Mouse (Mus musculus) hindbrain, embryonic 12.5 days (tissue): ENCODE measurements around the gene Zfp536. TPM values are rescaled to one million over a fixed set of nuclear protein-coding genes. Genes with fewer than 3 reads are reported as not detected.
A peak's percentile ranks its signal among the peaks of the same experiment; 100 is the strongest.

Experiments
- ATAC-seq: fragments of 200-750 bp; cut with Nextera tagmentation; 2 replicates; pipeline ENCODE4 v1.8.0; 2017; ENCODE audit warnings: moderate TSS enrichment; ENCODE audit not compliant: low FRiP score
- H3K27ac ChIP-seq: fragments of 300-500 bp; sonication (generic); 2 replicates; pipeline ENCODE4 v1.5.1; 2016; ENCODE audit warnings: mild to moderate bottlenecking
- H3K27me3 ChIP-seq: fragments of 300-500 bp; sonication (generic); 2 replicates; pipeline ENCODE4 v1.6.1; 2016; ENCODE audit warnings: mild to moderate bottlenecking
- H3K36me3 ChIP-seq: fragments of 300-500 bp; sonication (generic); 2 replicates; pipeline ENCODE4 v1.6.1; 2016; ENCODE audit warnings: mild to moderate bottlenecking
- H3K4me1 ChIP-seq: fragments of 300-500 bp; sonication (generic); 2 replicates; pipeline ENCODE4 v1.6.1; 2016
- H3K4me2 ChIP-seq: fragments of 300-500 bp; sonication (generic); replicated peaks from 2 replicates; pipeline ENCODE4 v1.6.1; 2016; ENCODE audit warnings: mild to moderate bottlenecking
- H3K4me3 ChIP-seq: fragments of 300-500 bp; sonication (generic); 2 replicates; pipeline ENCODE4 v1.5.1; 2016; ENCODE audit warnings: mild to moderate bottlenecking
- H3K9ac ChIP-seq: fragments of 300-500 bp; sonication (generic); 2 replicates; pipeline ENCODE4 v1.6.1; 2016; ENCODE audit warnings: mild to moderate bottlenecking, moderate library complexity
- H3K9me3 ChIP-seq: fragments of 300-500 bp; sonication (generic); replicated peaks from 2 replicates; pipeline ENCODE4 v1.6.1; 2016; ENCODE audit warnings: mild to moderate bottlenecking
- WGBS: fragments of 180-500 bp; shearing (Covaris S2); methylation state at CpG from one replicate; pipeline ENCODE4 v1.1.7; 2016; 5-methylcytosine and 5-hydroxymethylcytosine counted together
- polyA plus RNA-seq: library from polyadenylated mRNA; unstranded; fragments of >200 nt; fragmentation: Nextera tagmentation; extraction: Ambion mirVana; gene quantifications from 2 replicates; pipeline ENCODE4 v1.2.1, GENCODE M21; 2016

Zfp536 gene
- polyA plus RNA-seq, 1 experiment from 2014 or later: 49.1 TPM

DNA sequence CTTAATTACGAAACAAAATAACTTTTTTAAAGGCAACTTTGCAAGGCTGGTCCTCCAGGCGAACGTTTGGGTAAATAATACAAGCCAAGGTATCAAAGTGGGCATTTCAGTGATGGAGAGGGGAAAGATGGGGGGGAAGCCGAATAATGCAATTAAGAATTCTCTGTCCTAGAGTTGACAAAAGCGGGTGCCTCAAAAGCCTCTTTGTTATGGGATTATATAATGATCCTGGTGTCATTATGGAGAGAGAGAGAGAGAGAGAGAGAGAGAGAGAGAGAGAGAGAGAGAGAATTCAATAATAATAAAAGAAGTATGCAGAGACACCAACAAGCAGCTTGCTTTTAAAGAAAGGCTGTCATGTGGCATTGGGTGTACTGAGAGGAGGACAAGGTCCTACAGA, 465 bp upstream of the Zfp536 start:
- H3K4me3 ChIP-seq: peak overlapping the region; percentile 67
- ATAC-seq: no peak
- H3K27me3 ChIP-seq: peaks cover 9% of the 10 kb centered on the region; the same call in 1 of the 2 replicates
- peak overlapping the region; percentile 83; the same call in 1 of the 2 replicates for H3K9ac ChIP-seq
- H3K9me3 ChIP-seq: no peaks in the 10 kb centered on the region
- no peaks in the 10 kb centered on the region for H3K36me3 ChIP-seq
- 8% methylated on average over 5 of the region's 5 CpGs for WGBS
- no peak overlapping the region for H3K27ac ChIP-seq
- peaks cover 9% of the 10 kb centered on the region; the same call in 1 of the 2 replicates for H3K4me1 ChIP-seq
- peak overlapping the region; percentile 78 for H3K4me2 ChIP-seq

DNA sequence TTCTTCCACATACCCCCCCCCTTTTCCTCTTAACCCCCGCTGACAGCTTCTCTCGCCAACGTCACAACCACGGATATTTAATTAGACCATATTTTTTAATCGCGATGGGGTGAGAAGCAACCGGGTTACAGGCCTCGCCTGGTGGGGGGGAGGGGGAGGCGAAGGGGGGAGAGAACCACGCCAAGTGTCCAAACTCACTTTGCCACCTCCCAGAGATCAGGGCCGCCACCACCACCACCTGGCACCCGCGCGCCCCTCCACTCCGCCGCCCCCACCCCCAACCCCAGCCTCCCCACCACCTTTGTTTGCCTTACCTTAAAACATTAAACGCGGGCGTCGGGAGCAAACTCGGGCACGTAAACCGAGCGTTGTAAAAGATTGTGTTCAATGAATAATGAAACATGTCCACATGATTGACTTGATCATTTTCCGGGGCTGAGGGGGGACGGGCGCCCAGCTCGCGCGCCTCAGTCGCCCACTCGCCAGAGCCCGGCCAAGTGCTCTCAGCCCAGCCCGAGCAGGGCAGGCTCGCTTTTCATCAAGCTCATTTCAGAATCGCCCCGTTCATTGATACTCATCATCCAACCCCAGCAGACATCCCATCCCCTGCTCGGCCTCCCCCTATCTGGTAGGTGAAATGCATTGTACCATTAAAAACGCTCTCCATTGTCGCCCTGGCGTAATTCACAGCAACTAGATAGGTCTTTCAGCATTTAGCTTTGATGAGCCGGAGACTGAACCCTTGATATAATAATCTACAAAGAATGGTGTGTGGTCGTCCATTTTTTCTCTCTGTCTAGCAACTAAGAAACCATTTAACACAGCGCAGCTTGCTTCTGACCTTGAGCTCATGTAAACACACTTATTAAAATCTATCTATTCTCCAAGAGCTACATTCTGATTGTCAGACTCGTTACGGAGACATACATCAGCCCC, 797 bp downstream of the Zfp536 start:
- peak; percentile 49 for ATAC-seq
- WGBS: under 1% methylated on average over 46 of the region's 46 CpGs

GRCm38 (mm10) chr7:37771491-37772375, 1.7 kb downstream of the Zfp536 start:
- peak overlapping the region; percentile 78 for H3K4me2 ChIP-seq
- peak overlapping the region; percentile 83 for H3K9ac ChIP-seq
- WGBS: under 1% methylated on average over 54 of the region's 75 CpGs
- peak overlapping the region; percentile 67 for H3K4me3 ChIP-seq
- ATAC-seq: peak; percentile 36
- H3K27ac ChIP-seq: peak overlapping the region; percentile 93
- H3K4me1 ChIP-seq: peaks cover 26% of the 10 kb centered on the region
- H3K9me3 ChIP-seq: no peaks in the 10 kb centered on the region
- peaks cover 9% of the 10 kb centered on the region; the same call in 1 of the 2 replicates for H3K27me3 ChIP-seq
- H3K36me3 ChIP-seq: no peaks in the 10 kb centered on the region

More for the DNA sequence above, 797 bp downstream of the Zfp536 start:
- no peaks in the 10 kb centered on the region for H3K9me3 ChIP-seq
- H3K9ac ChIP-seq: peak overlapping the region; percentile 83
- H3K4me3 ChIP-seq: peak overlapping the region; percentile 67
- peaks cover 9% of the 10 kb centered on the region; the same call in 1 of the 2 replicates for H3K27me3 ChIP-seq
- H3K4me2 ChIP-seq: peak overlapping the region; percentile 78
- H3K4me1 ChIP-seq: peaks cover 19% of the 10 kb centered on the region
- no peaks in the 10 kb centered on the region for H3K36me3 ChIP-seq
- H3K27ac ChIP-seq: peak overlapping the region; percentile 93

DNA sequence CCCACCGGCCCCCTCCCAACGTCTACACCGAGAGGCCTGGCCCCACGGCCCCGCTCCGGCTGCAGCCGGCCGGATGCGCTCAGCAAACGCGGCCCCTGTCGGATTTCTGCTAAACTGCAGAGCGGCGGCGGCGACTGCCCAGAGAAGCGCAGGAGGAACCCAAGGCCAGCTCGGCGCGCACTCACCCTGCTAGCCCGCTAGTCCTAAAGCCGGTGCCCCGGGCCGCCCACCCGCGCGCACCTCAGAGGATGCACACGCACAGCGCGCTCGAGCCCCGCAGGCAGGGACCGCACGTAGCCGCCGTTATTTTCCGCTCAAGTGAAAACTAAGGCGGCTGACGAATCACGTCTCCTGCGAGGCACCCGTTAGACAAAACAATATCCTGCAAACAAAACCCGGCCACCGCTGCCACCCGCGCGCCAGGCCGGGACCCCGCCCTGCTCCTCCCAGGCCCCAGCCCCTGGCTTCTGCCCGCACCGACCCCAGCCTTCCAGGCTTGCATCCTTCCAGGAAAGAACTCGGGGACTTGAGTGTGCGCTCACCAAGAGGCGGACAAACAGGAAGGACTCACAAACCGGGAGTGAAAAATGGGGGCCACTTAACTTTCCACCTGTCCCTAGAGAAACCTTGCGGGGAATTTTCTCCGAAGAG, 2.9 kb downstream of the Zfp536 start:
- ATAC-seq: peak; percentile 79
- H3K4me1 ChIP-seq: peaks cover 34% of the 10 kb centered on the region

GRCm38 (mm10) chr7:37769526-37770399, 3.7 kb downstream of the Zfp536 start:
- WGBS: under 1% methylated on average over 53 of the region's 53 CpGs
- peak overlapping the region; percentile 78 for H3K4me2 ChIP-seq
- peaks cover 42% of the 10 kb centered on the region for H3K4me1 ChIP-seq
- peak overlapping the region; percentile 74 for H3K9ac ChIP-seq
- H3K27ac ChIP-seq: peak overlapping the region; percentile 93
- H3K27me3 ChIP-seq: peaks cover 9% of the 10 kb centered on the region; the same call in 1 of the 2 replicates
- H3K36me3 ChIP-seq: no peaks in the 10 kb centered on the region
- H3K4me3 ChIP-seq: peak overlapping the region; percentile 67
- H3K9me3 ChIP-seq: no peaks in the 10 kb centered on the region
- ATAC-seq: peak; percentile 49

More for the DNA sequence above, 2.9 kb downstream of the Zfp536 start:
- peak overlapping the region; percentile 93 for H3K27ac ChIP-seq
- no peaks in the 10 kb centered on the region for H3K9me3 ChIP-seq
- no peaks in the 10 kb centered on the region for H3K36me3 ChIP-seq
- WGBS: 1% methylated on average over 57 of the region's 57 CpGs
- H3K27me3 ChIP-seq: peaks cover 9% of the 10 kb centered on the region; the same call in 1 of the 2 replicates
- peak overlapping the region; percentile 78 for H3K4me2 ChIP-seq
- H3K4me3 ChIP-seq: peak overlapping the region; percentile 67
- H3K9ac ChIP-seq: peak overlapping the region; percentile 74

GRCm38 (mm10) chr7:37769004-37769403, 4.4 kb downstream of the Zfp536 start:
- H3K4me1 ChIP-seq: peaks cover 40% of the 10 kb centered on the region
- H3K9me3 ChIP-seq: no peaks in the 10 kb centered on the region
- no peaks in the 10 kb centered on the region for H3K36me3 ChIP-seq
- peak overlapping the region; percentile 74 for H3K9ac ChIP-seq
- no peak for ATAC-seq
- H3K4me2 ChIP-seq: peak overlapping the region; percentile 78
- H3K27ac ChIP-seq: peak overlapping the region; percentile 79
- WGBS: 0% methylated on average over 28 of the region's 28 CpGs
- peaks cover 3% of the 10 kb centered on the region; the same call in 1 of the 2 replicates for H3K27me3 ChIP-seq
- H3K4me3 ChIP-seq: peak overlapping the region; percentile 67

DNA sequence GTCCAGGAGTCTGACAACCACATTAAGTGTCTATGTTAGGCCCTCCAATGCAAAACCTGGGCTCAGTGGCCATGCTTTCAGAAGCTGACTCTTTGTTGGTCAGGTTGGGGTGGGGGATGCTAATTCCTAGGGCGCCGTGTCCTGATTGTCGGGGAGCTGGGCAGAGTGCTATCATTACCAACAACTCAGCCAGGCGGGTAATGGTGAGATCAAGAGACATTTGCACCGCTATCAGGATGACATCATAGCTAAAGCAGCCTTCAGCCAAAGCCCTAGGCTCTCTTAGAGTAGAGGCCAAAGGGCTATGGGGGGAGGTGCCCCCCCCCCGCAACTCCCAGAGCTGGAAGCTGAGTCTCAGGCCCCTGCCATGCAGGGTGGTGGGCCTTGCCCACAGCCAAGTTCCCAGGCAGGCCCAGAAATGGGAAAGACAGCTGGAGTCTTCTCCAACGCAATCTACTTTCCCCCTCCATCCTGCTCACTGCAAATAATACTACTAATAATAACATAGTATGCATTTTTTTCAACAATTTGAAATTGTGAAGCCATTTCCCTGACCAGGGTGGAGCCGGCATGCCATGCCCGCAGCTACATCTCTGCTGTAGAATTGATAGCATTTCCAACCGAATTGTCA, 5.0 kb downstream of the Zfp536 start:
- Histone ChIP-seq H3K9me3 (no peaks in the 10 kb centered on the region), H3K4me2 (peak overlapping the region; percentile 78), H3K9ac (peak overlapping the region; percentile 74), H3K27me3 (peaks cover 3% of the 10 kb centered on the region; the same call in 1 of the 2 replicates), H3K36me3 (no peaks in the 10 kb centered on the region), H3K4me3 (peak overlapping the region; percentile 67), H3K27ac (peak overlapping the region; percentile 79), H3K4me1 (peaks cover 40% of the 10 kb centered on the region)
- 5% methylated on average over 10 of the region's 10 CpGs for WGBS
- no peak for ATAC-seq

DNA sequence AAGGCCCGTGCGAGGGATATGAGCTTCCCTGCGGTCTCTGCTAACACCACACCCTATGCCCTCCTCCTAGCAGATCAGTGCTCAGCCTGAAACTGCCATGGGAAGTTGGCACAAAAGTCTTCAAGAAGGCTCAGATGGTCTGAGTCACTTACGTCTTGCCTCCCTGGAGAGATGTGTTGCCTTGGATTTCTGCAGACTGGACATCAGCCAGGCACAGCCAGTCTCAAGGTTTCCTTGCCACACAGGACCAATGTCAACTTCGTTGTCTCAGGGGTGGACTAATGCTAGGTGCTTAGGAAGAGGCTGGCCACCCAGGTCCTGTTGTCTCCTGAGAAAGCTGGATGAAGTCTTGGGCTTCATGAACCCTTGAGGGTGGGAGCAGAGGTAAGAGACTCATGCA, 14.6 kb downstream of the Zfp536 start:
- no peak overlapping the region for H3K4me2 ChIP-seq
- ATAC-seq: no peak
- WGBS: 96% methylated on average over 5 of the region's 5 CpGs
- H3K4me1 ChIP-seq: peaks cover 10% of the 10 kb centered on the region; the same call in 1 of the 2 replicates
- no peaks in the 10 kb centered on the region for H3K9me3 ChIP-seq
- H3K27ac ChIP-seq: no peak overlapping the region
- H3K27me3 ChIP-seq: no peaks in the 10 kb centered on the region
- H3K9ac ChIP-seq: no peak overlapping the region
- H3K36me3 ChIP-seq: 0 out of 2 replicates have a peak, but pooled peaks cover 8% of the 10 kb centered on the region
- H3K4me3 ChIP-seq: no peak overlapping the region

DNA sequence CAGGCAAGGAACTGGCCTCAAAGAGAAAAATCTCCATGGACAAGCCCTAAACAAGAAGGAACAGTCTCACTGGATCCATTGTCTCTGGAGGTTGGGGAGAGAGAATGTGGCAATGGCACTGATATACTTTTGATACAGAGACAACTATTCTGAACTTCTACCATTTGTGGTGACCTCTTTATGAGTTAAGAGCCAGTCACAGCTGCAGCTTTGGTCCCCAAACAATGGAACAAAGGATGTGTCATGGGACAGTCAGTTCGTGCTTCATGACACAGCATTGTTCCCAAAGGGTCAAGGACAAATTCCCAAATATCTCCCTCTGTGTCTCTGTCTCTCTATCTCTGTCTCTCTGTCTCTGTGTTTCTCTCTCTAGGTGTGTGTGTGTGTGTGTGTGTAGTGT, 20.4 kb downstream of the Zfp536 start:
- H3K4me2 ChIP-seq: no peak overlapping the region
- no peaks in the 10 kb centered on the region for H3K27me3 ChIP-seq
- H3K36me3 ChIP-seq: 0 out of 2 replicates have a peak, but pooled peaks cover 3% of the 10 kb centered on the region
- no peaks in the 10 kb centered on the region for H3K9me3 ChIP-seq
- WGBS: 41% methylated on average over 1 of the region's 1 CpGs
- H3K4me3 ChIP-seq: no peak overlapping the region
- no peak for ATAC-seq
- peaks cover 6% of the 10 kb centered on the region for H3K4me1 ChIP-seq
- no peak overlapping the region for H3K27ac ChIP-seq
- no peak overlapping the region for H3K9ac ChIP-seq

GRCm38 (mm10) chr7:37746133-37746761, 27.2 kb downstream of the Zfp536 start:
- no peaks in the 10 kb centered on the region for H3K9me3 ChIP-seq
- H3K4me1 ChIP-seq: peaks cover 29% of the 10 kb centered on the region
- no peaks in the 10 kb centered on the region for H3K27me3 ChIP-seq
- WGBS: 25% methylated on average over 12 of the region's 13 CpGs
- no peak overlapping the region for H3K27ac ChIP-seq
- no peaks in the 10 kb centered on the region for H3K36me3 ChIP-seq
- ATAC-seq: 0 out of 2 replicates have a peak, but pooled peaks have one; percentile 46
- no peak overlapping the region for H3K9ac ChIP-seq
- 0 out of 2 replicates have a peak overlapping the region, but pooled peaks have one; percentile 7 for H3K4me2 ChIP-seq
- H3K4me3 ChIP-seq: no peak overlapping the region
